Mouse (Mus musculus): ENCODE measurements around the gene Trim25.
"Not testable (repeated sequence)": the region's sequence is repeated elsewhere in the genome, so short reads cannot be mapped to it uniquely, and the experiment has no call there.

DNA sequence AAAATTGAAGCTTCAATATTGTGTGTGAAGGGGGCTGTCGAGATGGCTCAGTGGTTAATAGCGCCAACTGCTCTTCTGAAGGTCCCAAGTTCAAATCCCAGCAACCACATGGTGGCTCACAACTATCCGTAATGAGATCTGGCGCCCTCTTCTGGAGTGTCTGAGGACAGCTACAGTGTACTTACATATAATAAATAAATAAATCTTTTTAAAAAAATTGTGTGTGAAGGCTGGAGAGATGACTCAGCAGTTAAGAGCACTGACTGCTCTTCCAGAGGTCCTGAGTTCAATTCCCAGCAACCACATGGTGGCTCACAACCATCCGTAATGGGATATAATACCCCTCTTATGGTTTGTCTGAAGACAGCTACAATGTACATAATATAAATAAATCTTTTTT is 1.8 kb upstream of the Trim25 start:
- TF ChIP-seq USF1 (IDR thresholded peaks at IDR 0.05; ENCODE audit: low read depth, low read length); EP300 (IDR thresholded peaks at IDR 0.05; ENCODE audit: low read length); POLR2A (IDR thresholded peaks at IDR 0.05; ENCODE audit: low read depth, low read length); TBP (conservative IDR thresholded peaks at IDR 0.05; ENCODE audit: low read depth, low read length); MXI1 (IDR thresholded peaks at IDR 0.05; ENCODE audit: low read depth, low read length); NRF1 (IDR thresholded peaks at IDR 0.05; ENCODE audit: low read depth, low read length); RAD21 (IDR thresholded peaks at IDR 0.05; ENCODE audit: low read depth, low read length); E2F4 (IDR thresholded peaks at IDR 0.05; ENCODE audit: insufficient replicate concordance, low read depth, low read length); KAT2A (IDR thresholded peaks at IDR 0.05; ENCODE audit: insufficient replicate concordance, low read length); RCOR1 (conservative IDR thresholded peaks at IDR 0.05; ENCODE audit: low read depth, low read length); MAX (IDR thresholded peaks at IDR 0.05; ENCODE audit: low read length); JUN (IDR thresholded peaks at IDR 0.05; ENCODE audit: insufficient read depth, low read depth, low read length); CHD1 (IDR thresholded peaks at IDR 0.05; ENCODE audit: low read depth, low read length): not testable (repeated sequence)
- peak in 1 of 2 experiments; percentile 45; a peak in 2 of 4 replicates for TF ChIP-seq CTCF (conservative IDR thresholded peaks at IDR 0.05 in 1 of 2, IDR thresholded peaks at IDR 0.05 in 1 of 2; ENCODE audit: low read depth in 2 of 2, low read length in 2 of 2)
